Mouse (Mus musculus): ENCODE data around the gene Zpld1. TPM values are rescaled to one million over a fixed set of nuclear protein-coding genes. Genes with fewer than 3 reads are reported as not detected.

Gene Zpld1
- polyA plus RNA-seq, 1 experiment: not detected

- WGBS: 79% methylated on average over 4 of the region's 4 CpGs
- H3K36me3 ChIP-seq (ENCODE audit: control insufficient read depth, insufficient read depth, low read length): no peaks in the 10 kb centered on the region
- no peak overlapping the region for H3K27ac ChIP-seq (ENCODE audit: insufficient read depth, low read length)
- no peak for DNase-seq (ENCODE audit: low read depth in 1 of 2, low spot score in 2 of 2)
- no peaks in the 10 kb centered on the region for H3K4me1 ChIP-seq (ENCODE audit: control insufficient read depth, insufficient read depth, insufficient read length)
- H3K27me3 ChIP-seq (ENCODE audit: control insufficient read depth, insufficient read depth, low read length): no peaks in the 10 kb centered on the region
- TF ChIP-seq POLR2A (IDR thresholded peaks at IDR 0.05; ENCODE audit: low read depth, low read length): no peak
- TF ChIP-seq CTCF (IDR thresholded peaks at IDR 0.05; ENCODE audit: extremely low read depth, insufficient read depth, insufficient read length, insufficient replicate concordance): no peak
- no peak overlapping the region for H3K4me3 ChIP-seq (ENCODE audit: extremely low read depth, insufficient read depth, insufficient read length)
Observed at GRCm38 (mm10) chr16:55265281-55265680, 32.5 kb downstream of the Zpld1 start.

DNA sequence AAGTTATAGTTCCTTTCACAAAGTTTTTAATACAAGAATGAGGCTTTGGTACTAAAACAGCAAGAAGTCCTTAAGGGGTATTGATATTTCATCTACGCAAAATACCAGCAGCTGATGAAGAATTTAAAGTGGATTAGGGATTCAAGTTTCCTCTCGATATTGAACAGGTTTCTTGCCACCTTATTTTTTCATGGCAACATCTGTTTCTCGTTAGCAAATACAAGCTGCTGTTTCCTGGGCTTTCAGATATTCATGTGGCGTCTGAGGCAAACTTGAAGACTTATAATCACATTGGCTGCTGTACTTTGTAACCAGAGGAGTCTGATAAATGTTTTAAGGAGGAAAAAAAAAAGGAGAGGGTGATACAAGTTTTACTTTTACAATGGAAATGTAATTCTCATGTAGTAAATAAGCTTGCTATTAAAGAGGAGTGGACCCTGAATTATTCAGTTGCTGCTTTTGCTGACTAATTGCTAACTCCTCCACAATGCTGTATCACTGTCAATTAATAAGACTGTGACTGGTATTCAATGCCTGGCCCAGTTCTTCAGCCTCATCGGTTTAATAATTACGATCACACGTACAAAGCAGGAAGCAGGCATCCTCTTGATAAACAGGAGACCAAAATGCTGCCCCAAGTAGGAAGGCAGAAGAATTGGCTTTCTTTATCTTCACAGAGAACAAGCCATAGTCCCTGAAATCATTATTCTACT is 36.8 kb downstream of the Zpld1 start:
- Histone ChIP-seq H3K4me1 (ENCODE audit: control insufficient read depth, insufficient read depth, insufficient read length) (no peaks in the 10 kb centered on the region), H3K4me3 (ENCODE audit: extremely low read depth, insufficient read depth, insufficient read length) (no peak overlapping the region), H3K36me3 (ENCODE audit: control insufficient read depth, insufficient read depth, low read length) (no peaks in the 10 kb centered on the region), H3K27me3 (ENCODE audit: control insufficient read depth, insufficient read depth, low read length) (no peaks in the 10 kb centered on the region), H3K27ac (ENCODE audit: insufficient read depth, low read length) (no peak overlapping the region)
- WGBS: 73% methylated on average over 7 of the region's 7 CpGs
- TF ChIP-seq CTCF (IDR thresholded peaks at IDR 0.05; ENCODE audit: extremely low read depth, insufficient read depth, insufficient read length, insufficient replicate concordance) (no peak), POLR2A (IDR thresholded peaks at IDR 0.05; ENCODE audit: low read depth, low read length) (no peak)
- no peak for DNase-seq (ENCODE audit: low read depth in 1 of 2, low spot score in 2 of 2)

GRCm38 (mm10) chr16:55259719-55260118 is 38.1 kb downstream of the Zpld1 start:
- 88% methylated on average over 6 of the region's 6 CpGs for WGBS
- no peak for DNase-seq (ENCODE audit: low read depth in 1 of 2, low spot score in 2 of 2)
- Histone ChIP-seq H3K36me3 (ENCODE audit: control insufficient read depth, insufficient read depth, low read length) (no peaks in the 10 kb centered on the region), H3K27ac (ENCODE audit: insufficient read depth, low read length) (no peak overlapping the region), H3K4me3 (ENCODE audit: extremely low read depth, insufficient read depth, insufficient read length) (no peak overlapping the region), H3K27me3 (ENCODE audit: control insufficient read depth, insufficient read depth, low read length) (no peaks in the 10 kb centered on the region), H3K4me1 (ENCODE audit: control insufficient read depth, insufficient read depth, insufficient read length) (no peaks in the 10 kb centered on the region)
- TF ChIP-seq CTCF (IDR thresholded peaks at IDR 0.05; ENCODE audit: extremely low read depth, insufficient read depth, insufficient read length, insufficient replicate concordance): no peak
- no peak for TF ChIP-seq POLR2A (IDR thresholded peaks at IDR 0.05; ENCODE audit: low read depth, low read length)

GRCm38 (mm10) chr16:55240996-55241395 is 56.8 kb downstream of the Zpld1 start:
- no peak for DNase-seq (ENCODE audit: low read depth in 1 of 2, low spot score in 2 of 2)
- WGBS: 70% methylated on average over 2 of the region's 2 CpGs
- no peak for TF ChIP-seq POLR2A (IDR thresholded peaks at IDR 0.05; ENCODE audit: low read depth, low read length)
- no peak for TF ChIP-seq CTCF (IDR thresholded peaks at IDR 0.05; ENCODE audit: extremely low read depth, insufficient read depth, insufficient read length, insufficient replicate concordance)

DNA sequence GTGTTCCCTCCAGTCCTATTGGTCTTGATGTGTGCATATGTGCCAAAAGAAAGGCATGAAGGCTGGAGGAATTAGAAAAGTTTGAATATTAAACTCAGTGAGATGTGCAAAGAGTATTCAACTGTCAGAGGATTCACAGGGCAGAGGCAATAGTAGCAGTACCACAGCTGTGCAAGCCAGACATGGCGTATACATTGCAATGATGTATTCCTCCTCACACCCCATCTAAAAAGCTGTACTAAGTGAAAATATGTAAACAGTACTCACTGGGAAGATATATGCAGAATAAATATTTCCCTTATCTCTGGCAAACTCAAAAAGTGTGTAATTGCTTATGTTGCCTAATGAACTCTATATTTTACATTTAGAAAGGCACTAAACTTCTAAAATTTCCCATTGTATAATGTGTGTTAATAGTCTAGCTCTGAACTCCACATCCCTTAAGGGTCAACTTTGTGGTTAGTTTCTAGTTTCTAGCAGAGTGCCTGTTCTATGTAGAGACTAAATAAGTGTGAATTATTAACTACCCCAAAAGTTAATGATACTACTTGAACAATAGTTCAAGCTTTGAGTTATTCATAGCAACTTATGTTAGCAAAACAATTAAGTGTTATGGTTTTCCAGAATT is 68.7 kb downstream of the Zpld1 start:
- no peak for DNase-seq (ENCODE audit: low read depth in 1 of 2, low spot score in 2 of 2)
- WGBS: 93% methylated on average over 1 of the region's 1 CpGs
- H3K27me3 ChIP-seq (ENCODE audit: control insufficient read depth, insufficient read depth, low read length): no peaks in the 10 kb centered on the region
- H3K36me3 ChIP-seq (ENCODE audit: control insufficient read depth, insufficient read depth, low read length): no peaks in the 10 kb centered on the region
- H3K4me3 ChIP-seq (ENCODE audit: extremely low read depth, insufficient read depth, insufficient read length): no peak overlapping the region
- H3K27ac ChIP-seq (ENCODE audit: insufficient read depth, low read length): no peak overlapping the region
- TF ChIP-seq CTCF (IDR thresholded peaks at IDR 0.05; ENCODE audit: extremely low read depth, insufficient read depth, insufficient read length, insufficient replicate concordance): no peak
- TF ChIP-seq POLR2A (IDR thresholded peaks at IDR 0.05; ENCODE audit: low read depth, low read length): no peak
- H3K4me1 ChIP-seq (ENCODE audit: control insufficient read depth, insufficient read depth, insufficient read length): no peaks in the 10 kb centered on the region

More at GRCm38 (mm10) chr16:55240996-55241395, 56.8 kb downstream of the Zpld1 start:
- Histone ChIP-seq H3K36me3 (ENCODE audit: control insufficient read depth, insufficient read depth, low read length) (no peaks in the 10 kb centered on the region), H3K4me3 (ENCODE audit: extremely low read depth, insufficient read depth, insufficient read length) (no peak overlapping the region), H3K4me1 (ENCODE audit: control insufficient read depth, insufficient read depth, insufficient read length) (no peaks in the 10 kb centered on the region), H3K27me3 (ENCODE audit: control insufficient read depth, insufficient read depth, low read length) (no peaks in the 10 kb centered on the region), H3K27ac (ENCODE audit: insufficient read depth, low read length) (no peak overlapping the region)

DNA sequence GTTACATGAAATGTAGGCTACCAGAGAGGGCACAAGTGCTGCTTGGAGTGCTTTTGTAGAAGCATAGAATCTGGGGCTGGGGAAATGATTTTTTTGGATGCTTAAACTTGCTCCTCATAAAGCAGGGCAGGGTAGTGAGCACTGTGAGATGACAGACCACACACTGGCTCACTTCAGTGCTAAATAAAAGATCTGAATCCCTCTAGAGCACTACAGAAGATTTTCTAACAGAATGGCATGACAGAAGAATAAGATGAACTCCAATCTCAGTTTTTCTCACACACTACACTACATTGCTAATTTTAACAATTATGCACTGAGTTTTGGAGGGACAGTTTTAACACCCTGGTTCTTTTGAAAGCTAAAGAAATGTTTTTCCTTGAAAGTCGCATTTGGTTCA is 93.8 kb downstream of the Zpld1 start:
- Histone ChIP-seq H3K27ac (ENCODE audit: insufficient read depth, low read length) (no peak overlapping the region), H3K36me3 (ENCODE audit: control insufficient read depth, insufficient read depth, low read length) (no peaks in the 10 kb centered on the region), H3K27me3 (ENCODE audit: control insufficient read depth, insufficient read depth, low read length) (no peaks in the 10 kb centered on the region), H3K4me1 (ENCODE audit: control insufficient read depth, insufficient read depth, insufficient read length) (no peaks in the 10 kb centered on the region), H3K4me3 (ENCODE audit: extremely low read depth, insufficient read depth, insufficient read length) (no peak overlapping the region)
- no peak for TF ChIP-seq POLR2A (IDR thresholded peaks at IDR 0.05; ENCODE audit: low read depth, low read length)
- TF ChIP-seq CTCF (IDR thresholded peaks at IDR 0.05; ENCODE audit: extremely low read depth, insufficient read depth, insufficient read length, insufficient replicate concordance): no peak
- no peak for DNase-seq (ENCODE audit: low read depth in 1 of 2, low spot score in 2 of 2)
- 82% methylated on average over 1 of the region's 1 CpGs for WGBS

GRCm38 (mm10) chr16:55190397-55190796 is 107.4 kb downstream of the Zpld1 start:
- Histone ChIP-seq H3K36me3 (ENCODE audit: control insufficient read depth, insufficient read depth, low read length) (no peaks in the 10 kb centered on the region), H3K4me3 (ENCODE audit: extremely low read depth, insufficient read depth, insufficient read length) (no peak overlapping the region), H3K4me1 (ENCODE audit: control insufficient read depth, insufficient read depth, insufficient read length) (no peaks in the 10 kb centered on the region), H3K27ac (ENCODE audit: insufficient read depth, low read length) (no peak overlapping the region), H3K27me3 (ENCODE audit: control insufficient read depth, insufficient read depth, low read length) (no peaks in the 10 kb centered on the region)
- WGBS: 71% methylated on average over 2 of the region's 2 CpGs
- no peak for TF ChIP-seq CTCF (IDR thresholded peaks at IDR 0.05; ENCODE audit: extremely low read depth, insufficient read depth, insufficient read length, insufficient replicate concordance)
- DNase-seq (ENCODE audit: low read depth in 1 of 2, low spot score in 2 of 2): no peak
